Mouse (Mus musculus) neural tube, embryonic 13.5 days (tissue): ENCODE measurements around the gene Ksr2. TPM values are rescaled to one million over a fixed set of nuclear protein-coding genes. Genes with fewer than 3 reads are reported as not detected.

ENCODE experiments used
- ATAC-seq: fragments of 200-750 bp; cut with Nextera tagmentation; 2 replicates; pipeline ENCODE4 v1.8.0; 2017; ENCODE audit warnings: low read depth, mild to moderate bottlenecking, moderate TSS enrichment, moderate library complexity
- H3K27ac ChIP-seq: fragments of 300-500 bp; sonication (generic); replicated peaks from 2 replicates; pipeline ENCODE4 v1.5.1; 2015; ENCODE audit warnings: moderate library complexity, mild to moderate bottlenecking, inconsistent platforms
- H3K27me3 ChIP-seq: fragments of 300-500 bp; sonication (generic); 2 replicates; pipeline ENCODE4 v1.6.1; 2015; ENCODE audit warnings: mild to moderate bottlenecking, inconsistent platforms
- H3K36me3 ChIP-seq: fragments of 300-500 bp; sonication (generic); 2 replicates; pipeline ENCODE4 v1.6.1; 2015; ENCODE audit warnings: mild to moderate bottlenecking, inconsistent platforms
- H3K4me1 ChIP-seq: fragments of 300-500 bp; sonication (generic); replicated peaks from 2 replicates; pipeline ENCODE4 v1.6.1; 2015; ENCODE audit warnings: inconsistent platforms
- H3K4me2 ChIP-seq: fragments of 300-500 bp; sonication (generic); 2 replicates; pipeline ENCODE4 v1.6.1; 2015; ENCODE audit warnings: inconsistent platforms, mild to moderate bottlenecking, moderate library complexity
- H3K4me3 ChIP-seq: fragments of 300-500 bp; sonication (generic); 2 replicates; pipeline ENCODE4 v1.5.1; 2015; ENCODE audit warnings: mild to moderate bottlenecking, inconsistent platforms
- H3K9ac ChIP-seq: fragments of 300-500 bp; sonication (generic); 2 replicates; pipeline ENCODE4 v1.6.1; 2015; ENCODE audit warnings: moderate library complexity, mild to moderate bottlenecking, inconsistent platforms
- H3K9me3 ChIP-seq: fragments of 300-500 bp; sonication (generic); 2 replicates; pipeline ENCODE4 v1.6.1; 2016; ENCODE audit warnings: inconsistent platforms
- WGBS: fragments of 180-500 bp; shearing (Covaris S2); methylation state at CpG from one replicate; pipeline ENCODE4 v1.1.7; 2015; 5-methylcytosine and 5-hydroxymethylcytosine counted together
- polyA plus RNA-seq: library from polyadenylated mRNA; unstranded; fragments of >200 nt; fragmentation: Nextera tagmentation; extraction: Ambion mirVana; gene quantifications from 2 replicates; pipeline ENCODE4 v1.2.1, GENCODE M21; 2015

The Ksr2 gene
- polyA plus RNA-seq, 1 experiment from 2014 or later = 6.4 TPM

GRCm38 (mm10) chr5:117824486-117824885 is 410.7 kb downstream of the Ksr2 start:
- H3K4me1 ChIP-seq = no peaks in the 10 kb centered on the region
- no peaks in the 10 kb centered on the region for H3K9me3 ChIP-seq
- no peak overlapping the region for H3K4me3 ChIP-seq
- H3K27ac ChIP-seq = no peak overlapping the region
- no peaks in the 10 kb centered on the region for H3K27me3 ChIP-seq
- no peak overlapping the region for H3K9ac ChIP-seq
- no peak for ATAC-seq
- H3K36me3 ChIP-seq = no peaks in the 10 kb centered on the region
- 79% methylated on average over 5 of the region's 5 CpGs for WGBS
- H3K4me2 ChIP-seq = no peak overlapping the region

Other genes starting within 250 kb of the Ksr2 start
- 991 and 996 TPM in 2 replicates for gene Pebp1, start 126.4 kb upstream of the Ksr2 start, polyA plus RNA-seq
- gene Vsig10, start 94.9 kb upstream of the Ksr2 start, polyA plus RNA-seq = 2.2 and 2.6 TPM in 2 replicates
- 194 and 209 TPM in 2 replicates for gene Wsb2, start 56.7 kb upstream of the Ksr2 start, polyA plus RNA-seq
- gene Rfc5, start 25.0 kb upstream of the Ksr2 start, polyA plus RNA-seq = 30.2 and 35.8 TPM in 2 replicates